Mouse (Mus musculus): ENCODE measurements around the gene Cntnap5c. TPM values are rescaled to one million over a fixed set of nuclear protein-coding genes. Genes with fewer than 3 reads are reported as not detected.

The Cntnap5c gene
- polyA plus RNA-seq, 2 experiments, result not detected

DNA sequence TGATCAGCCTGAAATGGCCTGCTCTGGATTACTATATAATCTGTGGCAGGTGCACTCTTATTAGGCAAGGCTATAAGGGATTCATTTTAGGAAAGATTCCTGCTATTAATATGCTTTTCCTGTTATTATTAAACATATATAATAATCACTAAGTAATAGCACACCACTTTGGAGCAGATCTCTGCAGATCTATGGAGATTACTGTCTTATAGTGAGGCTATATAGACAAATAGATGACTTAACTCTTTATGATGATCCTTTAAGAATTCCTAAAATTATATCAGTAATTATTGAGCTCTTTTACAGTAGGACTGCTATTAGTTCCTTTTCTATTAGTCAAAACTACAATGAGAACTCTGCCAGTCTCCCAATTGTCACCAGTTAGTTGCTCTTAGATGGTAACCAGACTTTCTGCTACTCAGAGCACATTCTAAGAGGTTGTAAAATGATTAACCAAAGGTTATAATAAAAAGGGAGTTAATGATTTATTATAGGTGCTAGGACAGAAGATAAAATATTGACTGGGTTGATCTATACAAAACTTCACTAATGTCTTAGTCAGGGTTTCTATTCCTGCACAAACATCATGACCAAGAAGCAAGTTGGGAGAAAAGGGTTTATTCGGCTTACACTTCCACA is 18.9 kb downstream of the Cntnap5c start:
- no peaks in the 10 kb centered on the region for H3K27me3 ChIP-seq (ENCODE audit: control insufficient read depth, insufficient read depth, low read length)
- 88% methylated on average over 1 of the region's 1 CpGs for WGBS

DNA sequence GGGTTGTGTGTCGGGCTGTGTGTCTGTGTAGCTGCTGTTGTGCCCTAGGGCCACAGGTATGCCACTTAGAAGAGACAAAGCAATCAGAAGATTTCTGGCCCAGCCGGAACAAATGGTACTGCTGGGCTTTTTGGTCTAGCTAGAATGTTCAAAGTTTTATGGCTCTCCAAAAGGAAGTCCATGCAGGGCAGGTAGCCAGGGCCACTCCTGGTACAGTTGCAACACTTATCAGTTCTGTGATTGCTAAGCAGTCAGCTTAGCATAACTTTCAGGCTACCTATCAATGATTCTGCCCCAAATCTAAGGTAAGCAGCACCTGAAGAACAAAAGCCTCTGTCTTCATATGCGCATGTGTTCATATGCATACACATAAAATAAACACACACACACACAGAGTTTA is 26.0 kb downstream of the Cntnap5c start:
- TF ChIP-seq POLR2A (IDR thresholded peaks at IDR 0.05; ENCODE audit: borderline replicate concordance, extremely low read depth, insufficient read depth, insufficient read length), result no peak

More for the DNA sequence above, 18.9 kb downstream of the Cntnap5c start:
- Histone ChIP-seq H3K36me3 (ENCODE audit: control insufficient read depth, insufficient read depth, low read length) (no peaks in the 10 kb centered on the region), H3K4me2 (replicated peaks; ENCODE audit: low read depth, low read length, severe bottlenecking) (no peak overlapping the region), H3K9ac (ENCODE audit: low read depth, low read length, severe bottlenecking) (no peak overlapping the region), H3K27ac (replicated peaks; ENCODE audit: low read depth, low read length) (no peak overlapping the region), H3K4me1 (ENCODE audit: control insufficient read depth, insufficient read depth, low read length) (no peaks in the 10 kb centered on the region), H3K4me3 (replicated peaks; ENCODE audit: low read length) (no peak overlapping the region), H3K9me3 (ENCODE audit: control insufficient read depth, low read length) (no peaks in the 10 kb centered on the region)
- no peak for ATAC-seq (ENCODE audit: low FRiP score, low read depth)
- DNase-seq (ENCODE audit: low spot score), result no peak
- no peak for TF ChIP-seq POLR2A (IDR thresholded peaks at IDR 0.05; ENCODE audit: borderline replicate concordance, extremely low read depth, insufficient read depth, insufficient read length)

DNA sequence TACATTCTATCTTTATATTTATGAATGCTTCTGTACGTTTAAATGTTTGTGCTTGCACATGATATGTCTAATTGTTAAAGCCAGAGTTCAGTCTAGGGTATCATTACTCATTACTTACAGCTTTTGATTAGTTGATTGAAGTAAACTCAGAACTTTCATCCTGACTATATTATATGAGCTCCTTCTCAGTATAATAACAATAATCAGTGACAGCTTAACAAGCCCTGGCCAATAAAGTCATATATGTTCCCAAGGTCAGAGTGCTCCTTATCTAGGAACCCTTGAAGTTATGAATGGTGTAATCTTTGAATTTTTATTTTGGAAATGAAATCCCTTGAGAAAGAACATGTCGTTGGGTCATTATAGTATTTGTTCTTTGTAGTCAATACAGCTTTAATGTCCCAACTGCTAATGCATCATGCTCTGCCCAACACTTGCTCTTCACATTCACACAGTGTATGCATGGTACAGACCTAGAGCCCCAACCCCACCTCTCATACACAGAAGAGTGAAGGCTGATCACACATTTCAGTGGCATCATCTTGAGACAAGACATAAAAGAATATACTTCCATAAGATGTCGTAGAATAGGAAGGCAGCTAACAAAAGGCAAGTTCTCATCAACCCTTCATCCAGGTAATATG is 27.4 kb downstream of the Cntnap5c start:
- Histone ChIP-seq H3K4me3 (replicated peaks; ENCODE audit: low read length) (no peak overlapping the region), H3K4me1 (ENCODE audit: control insufficient read depth, insufficient read depth, low read length) (no peaks in the 10 kb centered on the region), H3K9me3 (ENCODE audit: control insufficient read depth, low read length) (no peaks in the 10 kb centered on the region), H3K27me3 (ENCODE audit: control insufficient read depth, insufficient read depth, low read length) (no peaks in the 10 kb centered on the region), H3K9ac (ENCODE audit: low read depth, low read length, severe bottlenecking) (no peak overlapping the region), H3K4me2 (replicated peaks; ENCODE audit: low read depth, low read length, severe bottlenecking) (no peak overlapping the region), H3K36me3 (ENCODE audit: control insufficient read depth, insufficient read depth, low read length) (no peaks in the 10 kb centered on the region), H3K27ac (replicated peaks; ENCODE audit: low read depth, low read length) (no peak overlapping the region)
- DNase-seq (ENCODE audit: low spot score) (no peak), ATAC-seq (ENCODE audit: low FRiP score, low read depth) (no peak)
- TF ChIP-seq POLR2A (IDR thresholded peaks at IDR 0.05; ENCODE audit: borderline replicate concordance, extremely low read depth, insufficient read depth, insufficient read length), result no peak
- 84% methylated on average over 3 of the region's 3 CpGs for WGBS

More for the DNA sequence above, 26.0 kb downstream of the Cntnap5c start:
- Histone ChIP-seq H3K36me3 (ENCODE audit: control insufficient read depth, insufficient read depth, low read length) (no peaks in the 10 kb centered on the region), H3K9me3 (ENCODE audit: control insufficient read depth, low read length) (no peaks in the 10 kb centered on the region), H3K4me3 (replicated peaks; ENCODE audit: low read length) (no peak overlapping the region), H3K4me2 (replicated peaks; ENCODE audit: low read depth, low read length, severe bottlenecking) (no peak overlapping the region), H3K9ac (ENCODE audit: low read depth, low read length, severe bottlenecking) (no peak overlapping the region), H3K27ac (replicated peaks; ENCODE audit: low read depth, low read length) (no peak overlapping the region), H3K4me1 (ENCODE audit: control insufficient read depth, insufficient read depth, low read length) (no peaks in the 10 kb centered on the region), H3K27me3 (ENCODE audit: control insufficient read depth, insufficient read depth, low read length) (no peaks in the 10 kb centered on the region)
- DNase-seq (ENCODE audit: low spot score) (no peak), ATAC-seq (ENCODE audit: low FRiP score, low read depth) (no peak)
- 80% methylated on average over 3 of the region's 3 CpGs for WGBS

DNA sequence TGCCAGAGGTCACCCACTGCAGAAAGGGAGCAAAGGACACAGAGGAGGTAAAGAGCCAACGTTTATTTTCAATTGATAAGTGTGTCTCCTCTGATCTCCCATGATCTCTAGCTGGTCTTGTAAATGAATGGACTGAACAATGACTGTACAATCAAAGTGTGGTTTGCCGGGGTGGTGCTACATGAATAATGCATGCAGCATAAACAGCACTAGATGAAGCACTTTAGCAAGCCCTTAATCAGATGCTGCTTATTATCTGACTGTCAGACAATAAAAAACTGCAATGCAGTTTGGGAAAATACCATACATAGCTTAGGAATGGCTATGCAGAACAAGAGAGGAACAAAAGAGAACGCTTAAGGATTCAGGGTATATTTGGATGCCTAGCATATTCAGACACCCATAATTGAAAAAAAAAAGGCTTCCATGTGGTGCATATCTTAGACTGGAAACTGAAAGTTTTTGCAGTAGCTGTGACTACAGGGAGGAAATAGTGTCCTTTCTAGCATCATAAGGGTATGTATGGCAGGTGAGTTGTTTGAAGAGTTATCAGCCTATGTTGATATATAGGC is 30.1 kb downstream of the Cntnap5c start:
- no peaks in the 10 kb centered on the region for H3K27me3 ChIP-seq (ENCODE audit: control insufficient read depth, insufficient read depth, low read length)
- no peaks in the 10 kb centered on the region for H3K36me3 ChIP-seq (ENCODE audit: control insufficient read depth, insufficient read depth, low read length)
- H3K4me3 ChIP-seq (replicated peaks; ENCODE audit: low read length), result no peak overlapping the region
- H3K9ac ChIP-seq (ENCODE audit: low read depth, low read length, severe bottlenecking), result no peak overlapping the region
- H3K4me1 ChIP-seq (ENCODE audit: control insufficient read depth, insufficient read depth, low read length), result no peaks in the 10 kb centered on the region
- H3K4me2 ChIP-seq (replicated peaks; ENCODE audit: low read depth, low read length, severe bottlenecking), result no peak overlapping the region
- H3K27ac ChIP-seq (replicated peaks; ENCODE audit: low read depth, low read length), result no peak overlapping the region
- whole genome bisulfite sequencing, result 72% methylated on average over 3 of the region's 3 CpGs
- H3K9me3 ChIP-seq (ENCODE audit: control insufficient read depth, low read length), result no peaks in the 10 kb centered on the region
- TF ChIP-seq POLR2A (IDR thresholded peaks at IDR 0.05; ENCODE audit: borderline replicate concordance, extremely low read depth, insufficient read depth, insufficient read length), result no peak
- no peak for ATAC-seq (ENCODE audit: low FRiP score, low read depth)
- DNase-seq (ENCODE audit: low spot score), result no peak

DNA sequence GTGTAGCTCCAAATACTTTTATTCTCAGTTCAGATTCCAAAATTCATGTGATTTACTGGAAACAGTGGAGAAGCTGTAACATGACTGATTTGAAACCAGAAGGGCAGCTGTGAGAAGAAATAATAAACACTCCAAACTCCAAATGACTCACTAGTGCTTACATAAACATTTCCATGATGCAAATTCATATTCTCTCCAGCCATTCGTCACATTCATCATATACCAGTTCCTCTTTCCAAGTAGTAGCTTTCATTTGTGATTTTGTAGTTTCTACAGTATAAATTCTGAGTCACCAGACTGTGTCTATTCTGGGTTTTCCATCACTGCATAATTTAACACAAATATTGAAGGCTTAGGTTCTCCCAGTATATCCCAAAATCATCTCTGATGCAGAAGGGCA is 31.8 kb downstream of the Cntnap5c start:
- Histone ChIP-seq H3K36me3 (ENCODE audit: control insufficient read depth, insufficient read depth, low read length) (no peaks in the 10 kb centered on the region), H3K4me3 (replicated peaks; ENCODE audit: low read length) (no peak overlapping the region), H3K9me3 (ENCODE audit: control insufficient read depth, low read length) (no peaks in the 10 kb centered on the region), H3K27ac (replicated peaks; ENCODE audit: low read depth, low read length) (no peak overlapping the region), H3K27me3 (ENCODE audit: control insufficient read depth, insufficient read depth, low read length) (no peaks in the 10 kb centered on the region), H3K4me2 (replicated peaks; ENCODE audit: low read depth, low read length, severe bottlenecking) (no peak overlapping the region), H3K9ac (ENCODE audit: low read depth, low read length, severe bottlenecking) (no peak overlapping the region), H3K4me1 (ENCODE audit: control insufficient read depth, insufficient read depth, low read length) (no peaks in the 10 kb centered on the region)
- no peak for TF ChIP-seq POLR2A (IDR thresholded peaks at IDR 0.05; ENCODE audit: borderline replicate concordance, extremely low read depth, insufficient read depth, insufficient read length)
- ATAC-seq (ENCODE audit: low FRiP score, low read depth) (no peak), DNase-seq (ENCODE audit: low spot score) (no peak)
- 76% methylated on average over 1 of the region's 1 CpGs for WGBS
